8 mouse cellular contexts compared by ENCODE assay signal in the genomic region with DNA sequence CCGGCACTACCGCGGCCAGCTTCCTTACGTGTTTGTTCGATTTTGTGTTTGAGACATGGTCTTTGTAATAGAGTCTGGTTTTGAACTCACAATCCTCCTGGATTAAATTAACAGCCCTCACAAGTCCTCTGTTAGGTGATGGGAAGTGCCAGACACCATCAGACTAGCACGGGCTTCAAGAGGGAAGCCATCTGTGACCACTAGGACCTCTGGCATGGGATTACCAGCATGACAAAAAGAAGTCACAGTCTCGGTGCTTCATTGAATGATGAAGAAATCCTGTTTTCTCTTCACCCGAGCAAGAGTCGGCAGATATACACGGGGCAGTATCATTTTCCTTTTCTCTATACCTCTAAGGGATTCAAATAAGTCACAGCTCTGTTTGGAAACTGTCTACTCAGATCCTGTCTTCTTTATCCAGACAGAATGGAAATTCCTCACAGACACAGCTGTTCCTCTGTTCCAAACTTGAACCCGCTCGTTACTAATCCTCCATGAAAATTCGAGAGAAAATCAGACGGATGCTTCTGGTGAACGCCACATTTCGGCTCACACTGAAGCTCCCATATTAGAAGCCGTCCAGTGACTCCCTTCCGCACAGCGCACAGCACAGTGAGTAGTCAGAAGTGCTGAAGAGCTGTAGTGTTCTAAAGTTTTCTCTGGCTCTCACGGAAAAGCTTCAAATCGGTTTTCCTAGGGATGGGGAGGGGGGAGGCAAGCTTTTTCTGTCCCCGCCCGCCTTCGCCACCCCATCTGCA. TPM values are rescaled to one million over a fixed set of nuclear protein-coding genes. Genes with fewer than 3 reads are reported as not detected.
DNase-seq lines count a peak whose midpoint lies in the region; ATAC-seq lines count a peak whose summit lies in the region.

No protein-coding gene starts in this region.

- no peaks in the 10 kb centered on the region for H3K9me3 ChIP-seq in forebrain, embryonic 14.5 days (replicated peaks; ENCODE audit: control insufficient read depth, low read length)
- no peaks in the 10 kb centered on the region for H3K9me3 ChIP-seq in limb, embryonic 12.5 days
- no peaks in the 10 kb centered on the region for H3K9me3 ChIP-seq in stomach, embryonic 16.5 days (replicated peaks; ENCODE audit: control insufficient read depth, low read length)

- peak overlapping the region; percentile 41; the same call in 1 of the 2 replicates for H3K9ac ChIP-seq in forebrain, embryonic 14.5 days (ENCODE audit: low read length)
- H3K9ac ChIP-seq in limb, embryonic 12.5 days (replicated peaks): no peak overlapping the region
- H3K9ac ChIP-seq in stomach, embryonic 16.5 days (ENCODE audit: low read length): peak overlapping the region; percentile 20; the same call in 1 of the 2 replicates

- H3K4me1 ChIP-seq in forebrain, embryonic 14.5 days (ENCODE audit: control insufficient read depth, insufficient read depth, low read length): peaks cover 6% of the 10 kb centered on the region; the same call in 1 of the 2 replicates
- H3K4me1 ChIP-seq in limb, embryonic 12.5 days (replicated peaks): 0 out of 2 replicates have a peak, but pooled peaks cover 5% of the 10 kb centered on the region
- H3K4me1 ChIP-seq in stomach, embryonic 16.5 days (ENCODE audit: control insufficient read depth, insufficient read depth, low read length): 0 out of 2 replicates have a peak, but pooled peaks cover 6% of the 10 kb centered on the region

- 33% methylated on average over 24 of the region's 24 CpGs for WGBS in forebrain, embryonic 14.5 days
- 57% methylated on average over 24 of the region's 24 CpGs for WGBS in limb, embryonic 12.5 days
- WGBS in stomach, embryonic 16.5 days: 47% methylated on average over 24 of the region's 24 CpGs

- peak; percentile 9 for DNase-seq in right cerebral cortex, adult 18-20 months
- DNase-seq in right cerebral cortex, postnatal 25 days: no peak
- peak; percentile 31 for DNase-seq in forebrain, embryonic 14.5 days (ENCODE audit: low spot score)
- no peak for DNase-seq in spleen, postnatal 10 days (ENCODE audit: low spot score in 2 of 2)
- DNase-seq in cerebellum, adult 9-10 months: no peak

- peak; percentile 37; the same call in 1 of the 2 replicates for ATAC-seq in forebrain, embryonic 14.5 days
- ATAC-seq in limb, embryonic 12.5 days (ENCODE audit: insufficient number of reproducible peaks, insufficient read depth, low FRiP score, low TSS enrichment, low read depth): no peak
- no peak for ATAC-seq in stomach, embryonic 16.5 days (ENCODE audit: insufficient read depth, low FRiP score)
- ATAC-seq in monocyte, adult 5-6 weeks (replicated peaks; ENCODE audit: insufficient number of reproducible peaks, low FRiP score, low TSS enrichment, poor library complexity, severe bottlenecking): no peak

- no peaks in the 10 kb centered on the region for H3K36me3 ChIP-seq in forebrain, embryonic 14.5 days (ENCODE audit: control insufficient read depth, insufficient read depth, low read length)
- H3K36me3 ChIP-seq in limb, embryonic 12.5 days: no peaks in the 10 kb centered on the region
- no peaks in the 10 kb centered on the region for H3K36me3 ChIP-seq in stomach, embryonic 16.5 days (ENCODE audit: control insufficient read depth, insufficient read depth, low read length)

- peak overlapping the region; percentile 30 for H3K4me2 ChIP-seq in forebrain, embryonic 14.5 days (ENCODE audit: low read length)
- H3K4me2 ChIP-seq in limb, embryonic 12.5 days: peak overlapping the region; percentile 1; the same call in 1 of the 2 replicates
- peak overlapping the region; percentile 40 for H3K4me2 ChIP-seq in stomach, embryonic 16.5 days (ENCODE audit: low read depth, low read length)

- H3K27me3 ChIP-seq in forebrain, embryonic 14.5 days (replicated peaks; ENCODE audit: control insufficient read depth, insufficient read depth, low read length): no peaks in the 10 kb centered on the region
- H3K27me3 ChIP-seq in limb, embryonic 12.5 days: no peaks in the 10 kb centered on the region
- no peaks in the 10 kb centered on the region for H3K27me3 ChIP-seq in stomach, embryonic 16.5 days (ENCODE audit: control insufficient read depth, insufficient read depth, low read length)

- no peak overlapping the region for H3K4me3 ChIP-seq in forebrain, embryonic 14.5 days (ENCODE audit: low read depth, low read length)
- no peak overlapping the region for H3K4me3 ChIP-seq in limb, embryonic 12.5 days (replicated peaks)
- peak overlapping the region; percentile 13 for H3K4me3 ChIP-seq in stomach, embryonic 16.5 days (replicated peaks; ENCODE audit: low read length)

- H3K27ac ChIP-seq in forebrain, embryonic 14.5 days (ENCODE audit: low read depth, low read length): no peak overlapping the region
- no peak overlapping the region for H3K27ac ChIP-seq in limb, embryonic 12.5 days
- H3K27ac ChIP-seq in stomach, embryonic 16.5 days (ENCODE audit: low read length): peak overlapping the region; percentile 36; the same call in 1 of the 2 replicates

RNA-seq across cellular contexts. Expression of gene Cstf2t, which starts 8.5 kb away (rescaled TPM):
- 54.7 and 56.6 TPM in 2 replicates for polyA plus RNA-seq in forebrain, embryonic 14.5 days (2014; fragmentation: Nextera tagmentation; extraction: Ambion mirVana)
- polyA plus RNA-seq in limb, embryonic 12.5 days (2016; fragmentation: Nextera tagmentation; extraction: Ambion mirVana): 72.2 and 73.6 TPM in 2 replicates
- 30.7 and 33.8 TPM in 2 replicates for polyA plus RNA-seq in stomach, embryonic 16.5 days (2015; fragmentation: Nextera tagmentation; extraction: Ambion mirVana)
- 44.0 to 49.7 TPM (median 45.3 TPM) in 3 replicates for total RNA-seq in monocyte, adult 5-6 weeks (2017)

Comparison
In these comparisons a context has a peak if more than half of its experiments do, and no peak if none do; other contexts are left out.
1. DNase-seq: peak in right cerebral cortex, adult 18-20 months (single experiment) and forebrain, embryonic 14.5 days (single experiment); none in right cerebral cortex, postnatal 25 days (single experiment), spleen, postnatal 10 days (0 of 2) and cerebellum, adult 9-10 months (single experiment).
2. Peak in every context shown above with its lines, with median percentiles within 50 percentile points of each other: H3K4me2 ChIP-seq.